Comparison of ENCODE assay signal across 22 mouse cellular contexts in genomic region chr13:40320814-40321525, GRCm38 (mm10). TPM values are rescaled to one million over a fixed set of nuclear protein-coding genes. Genes with fewer than 3 reads are reported as not detected.
DNase-seq lines count a peak whose midpoint lies in the region; ATAC-seq and TF ChIP-seq lines count a peak whose summit lies in the region.
"Had no signal": no experiment of that assay in that cellular context is flagged by ENCODE, and none has a peak within 500 bp of the region (broad histone marks: within the 10 kb centered on the region; RNA-seq: fewer than 3 reads in every experiment).

No protein-coding gene starts in this region.

- TF ChIP-seq EP300 in CH12.LX (IDR thresholded peaks at IDR 0.05; ENCODE audit: low read length): no peak

- peaks cover 0 to 14% of the 10 kb centered on the region in 2 experiments; a peak in 2 of 4 replicates for H3K4me1 ChIP-seq in CH12.LX (ENCODE audit: control insufficient read depth in 1 of 2, insufficient read depth in 2 of 2)
- no peaks in the 10 kb centered on the region for H3K4me1 ChIP-seq in neural tube, embryonic 15.5 days
- H3K4me1 ChIP-seq: embryonic facial prominence, embryonic 12.5 days; forebrain, embryonic 15.5 days; heart, embryonic 12.5 days; hindbrain, embryonic 15.5 days had no signal

- H3K27me3 ChIP-seq in CH12.LX (replicated peaks): no peaks in the 10 kb centered on the region
- no peaks in the 10 kb centered on the region for H3K27me3 ChIP-seq in neural tube, embryonic 15.5 days (replicated peaks)
- H3K27me3 ChIP-seq: embryonic facial prominence, embryonic 12.5 days; forebrain, embryonic 15.5 days; heart, embryonic 12.5 days; hindbrain, embryonic 15.5 days had no signal

- in situ Hi-C loops in CH12.LX (cut with MboI; ENCODE audit: low pct_ligation_motif_present, low pct_unique_long_range_greater_than_20kb, low sequenced_read_pairs): no loop called here

- TF ChIP-seq RAD21 in CH12.LX (IDR thresholded peaks at IDR 0.05; ENCODE audit: low read depth, low read length): no peak

- DNase-seq in CH12.LX (ENCODE audit: extremely low read depth): peak; percentile 5
- DNase-seq in kidney, postnatal 14 days: no peak
- DNase-seq in ovary, adult 18-20 months (ENCODE audit: low spot score): no peak
- DNase-seq: adrenal gland, adult 2 months; adrenal gland, postnatal 25 days; cerebellum, adult 2 months; cerebellum, postnatal 10 days; embryo, embryonic 11 days; gastrocnemius, postnatal 10 days; heart, adult 2 months had no signal

- WGBS in neural tube, embryonic 15.5 days: 84% methylated on average over 6 of the region's 6 CpGs

- no peaks in the 10 kb centered on the region for H3K9me3 ChIP-seq in CH12.LX (replicated peaks; ENCODE audit: low read length)
- H3K9me3 ChIP-seq in neural tube, embryonic 15.5 days (replicated peaks): no peaks in the 10 kb centered on the region
- H3K9me3 ChIP-seq: embryonic facial prominence, embryonic 12.5 days; forebrain, embryonic 15.5 days; heart, embryonic 12.5 days; hindbrain, embryonic 15.5 days had no signal

- H3K4me3 ChIP-seq in CH12.LX (replicated peaks in 1 of 3; ENCODE audit: low read depth in 2 of 3, low read length in 2 of 3, poor library complexity in 1 of 3): no peak overlapping the region
- no peak overlapping the region for H3K4me3 ChIP-seq in neural tube, embryonic 15.5 days (replicated peaks)
- H3K4me3 ChIP-seq: embryonic facial prominence, embryonic 12.5 days; forebrain, embryonic 15.5 days; heart, adult 2 months; heart, embryonic 12.5 days; hindbrain, embryonic 15.5 days had no signal

- TF ChIP-seq POLR2A in CH12.LX (IDR thresholded peaks at IDR 0.05; ENCODE audit: low read depth, low read length): no peak

- no peaks in the 10 kb centered on the region for H3K79me2 ChIP-seq in CH12.LX (replicated peaks; ENCODE audit: control insufficient read depth, extremely low read depth, insufficient read depth, poor library complexity, severe bottlenecking)

- dilution Hi-C loops in CH12.LX (cut with MboI; ENCODE audit: extremely low pct_ligation_motif_present, extremely low pct_unique_long_range_greater_than_20kb, low sequenced_read_pairs): no loop called here

- H3K9ac ChIP-seq in CH12.LX (ENCODE audit: insufficient read depth, low read depth): no peak overlapping the region
- H3K9ac ChIP-seq in neural tube, embryonic 15.5 days (replicated peaks): no peak overlapping the region
- H3K9ac ChIP-seq: embryonic facial prominence, embryonic 12.5 days; forebrain, embryonic 15.5 days; heart, embryonic 12.5 days; hindbrain, embryonic 15.5 days had no signal

- no peak for TF ChIP-seq CTCF in CH12.LX (conservative IDR thresholded peaks at IDR 0.05 in 1 of 2, IDR thresholded peaks at IDR 0.05 in 1 of 2; ENCODE audit: low read depth in 2 of 2, low read length in 2 of 2)

- peak; percentile 58; the same call in 1 of the 2 replicates for ATAC-seq in common myeloid progenitor, adult 5-6 weeks (replicated peaks; ENCODE audit: low read depth, poor library complexity, severe bottlenecking)
- ATAC-seq in megakaryocyte progenitor cell, adult 5-6 weeks (replicated peaks; ENCODE audit: poor library complexity): peak; percentile 76
- no peak for ATAC-seq in neural tube, embryonic 15.5 days (ENCODE audit: low FRiP score)
- ATAC-seq: forebrain, embryonic 15.5 days had no signal

- no peaks in the 10 kb centered on the region for H3K36me3 ChIP-seq in CH12.LX (replicated peaks in 1 of 2; ENCODE audit: control insufficient read depth in 1 of 2, insufficient read depth in 1 of 2, low read length in 1 of 2)
- H3K36me3 ChIP-seq in neural tube, embryonic 15.5 days: no peaks in the 10 kb centered on the region
- H3K36me3 ChIP-seq: embryonic facial prominence, embryonic 12.5 days; forebrain, embryonic 15.5 days; heart, embryonic 12.5 days; hindbrain, embryonic 15.5 days had no signal

- no peak overlapping the region for H3K4me2 ChIP-seq in CH12.LX (ENCODE audit: insufficient read depth, low read depth, poor library complexity, severe bottlenecking)
- H3K4me2 ChIP-seq in neural tube, embryonic 15.5 days: no peak overlapping the region
- H3K4me2 ChIP-seq: embryonic facial prominence, embryonic 12.5 days; forebrain, embryonic 15.5 days; heart, embryonic 12.5 days; hindbrain, embryonic 15.5 days had no signal

- no peak overlapping the region for H3K27ac ChIP-seq in CH12.LX (ENCODE audit: insufficient read depth, low read depth)
- H3K27ac ChIP-seq in neural tube, embryonic 15.5 days (replicated peaks): no peak overlapping the region
- H3K27ac ChIP-seq: embryonic facial prominence, embryonic 12.5 days; forebrain, embryonic 15.5 days; heart, adult 2 months; hindbrain, embryonic 15.5 days had no signal

TF ChIP-seq in CH12.LX, 34 proteins besides CTCF, POLR2A, EP300 and RAD21:
- TF ChIP-seq MXI1 (IDR thresholded peaks at IDR 0.05; ENCODE audit: low read depth, low read length) (no peak), JUN (IDR thresholded peaks at IDR 0.05; ENCODE audit: insufficient read depth, low read depth, low read length) (no peak), ZMIZ1 (IDR thresholded peaks at IDR 0.05; ENCODE audit: low read depth, low read length) (no peak), KAT2A (IDR thresholded peaks at IDR 0.05; ENCODE audit: insufficient replicate concordance, low read length) (no peak)

RNA-seq across cellular contexts. Expression of gene Ofcc1, which starts 40.3 kb away (rescaled TPM):
- total RNA-seq in CH12.LX (2012; rRNA removed) (not detected in 2 replicates), CH12.LX (2014; rRNA removed) (not detected in 2 replicates)
- polyA plus RNA-seq in CH12.LX (2012; ENCODE audit: insufficient read length, low read depth): not detected in 2 replicates
- total RNA-seq in common myeloid progenitor, adult 5-6 weeks (2017): 2.0 TPM in 1 of 2 replicates, not detected in the other
- total RNA-seq in megakaryocyte progenitor cell, adult 5-6 weeks (2015): 0.12 and 0.54 TPM in 2 replicates
- total RNA-seq in megakaryocyte progenitor cell, adult 5-6 weeks (2017): 0.95 and 1.0 TPM in 2 replicates
- polyA plus RNA-seq in neural tube, embryonic 15.5 days (2015; fragmentation: Nextera tagmentation; extraction: Ambion mirVana): 0.10 and 0.14 TPM in 2 replicates
- total RNA-seq: adrenal gland, adult 2 months; adrenal gland, postnatal 25 days; gastrocnemius, postnatal 10 days; heart, postnatal 25 days had no signal
- polyA plus RNA-seq: adrenal gland, adult 2 months; C2C12; cerebellum, adult 2 months; embryonic facial prominence, embryonic 12.5 days; forebrain, embryonic 11.5 days; forebrain, embryonic 15.5 days; heart, adult 2 months; heart, embryonic 12.5 days; heart, embryonic 16.5 days; hindbrain, embryonic 11.5 days had no signal
